ENCODE assay signal across 20 mouse cellular contexts in genomic region chr5:113555684-113556083, GRCm38 (mm10).
DNase-seq lines count a peak whose midpoint lies in the region; ATAC-seq lines count a peak whose summit lies in the region.
"Had no signal": no experiment of that assay in that cellular context is flagged by ENCODE, and none has a peak within 500 bp of the region (broad histone marks: within the 10 kb centered on the region; RNA-seq: fewer than 3 reads in every experiment).

No protein-coding gene starts in this region.

- intact Hi-C loops in heart, postnatal 10 days (cut with DNase I): no loop called here
- intact Hi-C loops in heart, postnatal 25 days (cut with DNase I): loop anchor here (10.0 kb wide), 1 partner anchor 169 kb away; the partner anchor contains the start of gene 1700069L16Rik

- no peak overlapping the region for H3K4me2 ChIP-seq in midbrain, embryonic 14.5 days (ENCODE audit: low read length)
- H3K4me2 ChIP-seq: limb, embryonic 12.5 days; stomach, embryonic 15.5 days had no signal

- no peak overlapping the region for H3K9ac ChIP-seq in midbrain, embryonic 14.5 days (replicated peaks; ENCODE audit: low read length)
- H3K9ac ChIP-seq: limb, embryonic 12.5 days; liver, embryonic 14.5 days; stomach, embryonic 15.5 days had no signal

- H3K27ac ChIP-seq in brown adipose tissue, adult 24 weeks (replicated peaks; ENCODE audit: low read depth, low read length): peak overlapping the region; percentile 51
- no peak overlapping the region for H3K27ac ChIP-seq in midbrain, embryonic 14.5 days (replicated peaks; ENCODE audit: low read depth, low read length)
- H3K27ac ChIP-seq: kidney, postnatal 0 days; left cerebral cortex, adult 2 months; limb, embryonic 12.5 days; liver, embryonic 14.5 days; stomach, embryonic 15.5 days had no signal

- no peaks in the 10 kb centered on the region for H3K9me3 ChIP-seq in midbrain, embryonic 14.5 days (ENCODE audit: control insufficient read depth, low read length)
- H3K9me3 ChIP-seq: limb, embryonic 12.5 days; megakaryocyte, embryonic 14.5 days; stomach, embryonic 15.5 days had no signal

- H3K4me1 ChIP-seq in brown adipose tissue, adult 24 weeks (ENCODE audit: control insufficient read depth, insufficient read depth, insufficient read length, low read length): peaks cover 13% of the 10 kb centered on the region
- 0 out of 2 replicates have a peak, but pooled peaks cover 11% of the 10 kb centered on the region for H3K4me1 ChIP-seq in midbrain, embryonic 14.5 days (ENCODE audit: control insufficient read depth, insufficient read depth, low read length)
- H3K4me1 ChIP-seq: megakaryocyte, embryonic 14.5 days; stomach, embryonic 15.5 days had no signal

- no peak overlapping the region for H3K4me3 ChIP-seq in brown adipose tissue, adult 24 weeks (ENCODE audit: insufficient read depth, low read depth, low read length)
- no peak overlapping the region for H3K4me3 ChIP-seq in midbrain, embryonic 14.5 days (replicated peaks; ENCODE audit: low read depth, low read length)
- H3K4me3 ChIP-seq: left cerebral cortex, adult 2 months; limb, embryonic 12.5 days; megakaryocyte, embryonic 14.5 days; stomach, embryonic 15.5 days had no signal

- H3K27me3 ChIP-seq in midbrain, embryonic 14.5 days (ENCODE audit: control insufficient read depth, insufficient read depth, low read length): no peaks in the 10 kb centered on the region

- 80% methylated on average over 2 of the region's 2 CpGs for WGBS in midbrain, embryonic 14.5 days

- DNase-seq in adrenal gland, adult 2 months: peak; percentile 33
- DNase-seq in adrenal gland, adult 18-20 months (ENCODE audit: low spot score in 2 of 2): no peak
- DNase-seq in heart, postnatal 10 days: peak; percentile 34 to 51
- no peak for DNase-seq in heart, postnatal 25 days (ENCODE audit: low spot score)
- peak; percentile 66 to 70 for DNase-seq in cerebellum, postnatal 36 days
- DNase-seq in MN1 (ENCODE audit: low spot score): no peak
- no peak for DNase-seq in midbrain, embryonic 14.5 days
- DNase-seq: lung, postnatal 10 days; spleen, adult 18-20 months; thymus, postnatal 14 days had no signal

- no peaks in the 10 kb centered on the region for H3K36me3 ChIP-seq in midbrain, embryonic 14.5 days (ENCODE audit: control insufficient read depth, insufficient read depth, low read length)
- H3K36me3 ChIP-seq: limb, embryonic 12.5 days; stomach, embryonic 15.5 days had no signal

- ATAC-seq in midbrain, embryonic 14.5 days (ENCODE audit: low FRiP score, low TSS enrichment): no peak
- ATAC-seq: activated CD4-positive, CD25-positive, alpha-beta regulatory T cell, adult 4 months; forebrain, embryonic 16.5 days; inflammation-experienced regulatory T-cells, adult 6 months had no signal

Comparison
In these comparisons a context has a peak if more than half of its experiments do, and no peak if none do; other contexts are left out.
1. DNase-seq: peak in adrenal gland, adult 2 months (single experiment), heart, postnatal 10 days (2 of 2) and cerebellum, postnatal 36 days (2 of 2); none in adrenal gland, adult 18-20 months (0 of 2), heart, postnatal 25 days (single experiment), MN1 (single experiment) and midbrain, embryonic 14.5 days (single experiment).